Mouse (Mus musculus) midbrain, embryonic 14.5 days (tissue): Measurements from ENCODE around the gene BC030499. TPM values are rescaled to one million over a fixed set of nuclear protein-coding genes. Genes with fewer than 3 reads are reported as not detected.

Experiments used
- ATAC-seq: fragments of 200-750 bp; cut with Nextera tagmentation; 2 replicates; pipeline ENCODE4 v1.8.0; 2017; ENCODE audit warnings: moderate number of reproducible peaks, moderate library complexity; ENCODE audit not compliant: low FRiP score, low TSS enrichment
- DNase-seq: peaks from one replicate; pipeline ENCODE4 v3.0.0-alpha.2; 2015
- H3K27ac ChIP-seq: fragments of 300-500 bp; sonication (generic); replicated peaks from 2 replicates; pipeline ENCODE4 v1.5.1; 2014; ENCODE audit warnings: mild to moderate bottlenecking, low read depth, low read length, moderate library complexity
- H3K27me3 ChIP-seq: fragments of 300-500 bp; sonication (generic); 2 replicates; pipeline ENCODE4 v1.6.1; 2014; ENCODE audit warnings: low read length, control low read depth, mixed read lengths; ENCODE audit not compliant: control insufficient read depth, insufficient read depth
- H3K36me3 ChIP-seq: fragments of 300-500 bp; sonication (generic); 2 replicates; pipeline ENCODE4 v1.6.1; 2014; ENCODE audit warnings: low read length, control low read depth; ENCODE audit not compliant: control insufficient read depth, insufficient read depth
- H3K4me1 ChIP-seq: fragments of 300-500 bp; sonication (generic); 2 replicates; pipeline ENCODE4 v1.6.1; 2014; ENCODE audit warnings: mild to moderate bottlenecking, antibody characterized with exemption, low read length, control low read depth; ENCODE audit not compliant: control insufficient read depth, insufficient read depth
- H3K4me2 ChIP-seq: fragments of 300-500 bp; sonication (generic); 2 replicates; pipeline ENCODE4 v1.6.1; 2014; ENCODE audit warnings: mild to moderate bottlenecking, low read length, moderate library complexity
- H3K4me3 ChIP-seq: fragments of 300-500 bp; sonication (generic); replicated peaks from 2 replicates; pipeline ENCODE4 v1.5.1; 2014; ENCODE audit warnings: low read depth, low read length
- H3K9ac ChIP-seq: fragments of 300-500 bp; sonication (generic); replicated peaks from 2 replicates; pipeline ENCODE4 v1.6.1; 2014; ENCODE audit warnings: mild to moderate bottlenecking, low read length, moderate library complexity
- H3K9me3 ChIP-seq: fragments of 300-500 bp; sonication (generic); 2 replicates; pipeline ENCODE4 v1.6.1; 2016; ENCODE audit warnings: low read length, control low read depth, mixed read lengths; ENCODE audit not compliant: control insufficient read depth
- WGBS: fragments of 180-500 bp; shearing (Covaris S2); extraction: QIAGEN DNeasy Blood & Tissue Kit; methylation state at CpG from one replicate; pipeline ENCODE4 v1.1.7; 2014; 5-methylcytosine and 5-hydroxymethylcytosine counted together
- polyA plus RNA-seq: library from polyadenylated mRNA; unstranded; fragments of >200 nt; fragmentation: Nextera tagmentation; extraction: Ambion mirVana; gene quantifications from 2 replicates; pipeline ENCODE4 v1.2.1, GENCODE M21; 2014

The BC030499 gene
- polyA plus RNA-seq, 1 experiment from 2014 or later: 0.34 TPM

DNA sequence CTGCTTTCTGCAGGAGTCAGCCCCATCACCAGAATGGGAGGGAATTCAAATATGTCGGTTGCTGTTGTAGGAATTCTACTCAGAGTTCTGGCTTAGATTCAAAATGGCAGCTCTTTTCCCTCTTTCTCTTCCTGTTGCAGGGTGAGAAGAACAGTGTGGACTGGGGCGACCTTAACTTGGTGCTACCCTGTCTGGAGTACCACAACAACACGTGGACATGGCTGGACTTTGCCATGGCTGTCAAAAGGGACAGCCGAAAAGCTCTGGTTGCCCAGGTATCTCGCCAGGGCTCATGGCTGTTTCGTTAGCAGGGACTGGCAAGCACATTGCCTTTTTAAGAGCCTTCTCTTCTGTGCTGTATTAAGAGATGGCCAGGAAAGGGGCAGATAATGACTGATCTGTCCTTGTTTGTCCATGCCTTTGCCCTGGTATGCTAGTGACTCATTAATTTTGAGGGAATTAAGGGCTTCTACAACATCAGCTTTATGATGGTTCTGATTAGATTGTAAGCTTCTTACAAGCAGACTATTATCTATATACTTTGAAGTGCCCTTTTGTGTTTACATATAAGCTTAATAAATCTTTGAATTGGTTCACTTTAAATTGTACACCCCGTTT is 1.4 kb upstream of the BC030499 start:
- H3K4me2 ChIP-seq: no peak overlapping the region
- no peak overlapping the region for H3K4me3 ChIP-seq
- no peaks in the 10 kb centered on the region for H3K9me3 ChIP-seq
- H3K9ac ChIP-seq: no peak overlapping the region
- H3K27ac ChIP-seq: no peak overlapping the region
- H3K36me3 ChIP-seq: peaks cover 80% of the 10 kb centered on the region
- no peaks in the 10 kb centered on the region for H3K4me1 ChIP-seq
- no peak for ATAC-seq
- WGBS: 95% methylated on average over 7 of the region's 7 CpGs
- H3K27me3 ChIP-seq: no peaks in the 10 kb centered on the region
- no peak for DNase-seq

DNA sequence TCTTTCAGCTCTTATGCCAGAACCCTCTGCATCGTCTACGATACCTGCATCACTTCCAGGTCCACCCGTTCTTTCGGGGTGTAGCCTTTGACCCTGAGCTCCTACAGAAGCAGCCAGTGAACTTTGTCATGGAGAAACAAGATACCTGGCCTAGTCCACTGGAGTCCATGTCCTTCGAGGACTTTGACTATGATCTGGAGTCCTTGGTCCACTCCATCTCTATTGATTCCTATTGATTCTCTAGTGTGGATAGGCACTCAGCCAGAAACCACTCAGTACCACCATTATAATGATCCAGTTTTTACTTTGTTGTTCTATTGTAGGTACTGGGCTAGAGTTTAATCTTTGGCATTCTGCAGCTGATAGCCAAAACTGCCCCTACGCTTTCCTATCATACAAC is 3.9 kb downstream of the BC030499 start:
- Histone ChIP-seq H3K27ac (no peak overlapping the region), H3K9me3 (no peaks in the 10 kb centered on the region), H3K36me3 (peaks cover 32% of the 10 kb centered on the region), H3K27me3 (no peaks in the 10 kb centered on the region), H3K9ac (no peak overlapping the region), H3K4me2 (no peak overlapping the region), H3K4me3 (no peak overlapping the region), H3K4me1 (no peaks in the 10 kb centered on the region)
- no peak for ATAC-seq
- 97% methylated on average over 6 of the region's 6 CpGs for WGBS
- no peak for DNase-seq

DNA sequence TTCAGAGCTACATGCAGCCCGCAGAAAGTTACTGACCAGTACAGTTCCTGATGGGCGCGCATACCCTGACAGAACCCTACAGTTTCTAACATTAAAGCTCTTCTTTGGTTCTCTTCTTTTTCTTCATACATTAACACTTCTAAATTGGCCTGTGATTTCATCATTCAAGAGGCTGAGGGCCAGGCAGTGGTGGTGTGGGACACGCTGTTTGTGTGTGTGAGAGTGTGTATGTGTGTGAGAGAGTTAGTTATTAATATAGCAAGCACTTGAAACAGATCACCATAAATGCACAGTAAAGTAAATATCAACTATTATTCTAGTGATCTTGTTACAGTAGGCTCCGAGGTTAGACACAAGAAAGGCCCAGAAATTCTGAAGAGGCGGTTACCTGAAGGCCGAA is 10.3 kb downstream of the BC030499 start:
- no peaks in the 10 kb centered on the region for H3K9me3 ChIP-seq
- H3K36me3 ChIP-seq: peaks cover 2% of the 10 kb centered on the region; the same call in 1 of the 2 replicates
- H3K27me3 ChIP-seq: no peaks in the 10 kb centered on the region
- peak overlapping the region; percentile 48 for H3K9ac ChIP-seq
- WGBS: 67% methylated on average over 7 of the region's 7 CpGs
- DNase-seq: no peak
- H3K27ac ChIP-seq: peak overlapping the region; percentile 49; the same call in 1 of the 2 replicates
- H3K4me1 ChIP-seq: peaks cover 6% of the 10 kb centered on the region
- H3K4me3 ChIP-seq: peak overlapping the region; percentile 54
- peak overlapping the region; percentile 98 for H3K4me2 ChIP-seq
- no peak; the same call in 1 of the 2 replicates for ATAC-seq

DNA sequence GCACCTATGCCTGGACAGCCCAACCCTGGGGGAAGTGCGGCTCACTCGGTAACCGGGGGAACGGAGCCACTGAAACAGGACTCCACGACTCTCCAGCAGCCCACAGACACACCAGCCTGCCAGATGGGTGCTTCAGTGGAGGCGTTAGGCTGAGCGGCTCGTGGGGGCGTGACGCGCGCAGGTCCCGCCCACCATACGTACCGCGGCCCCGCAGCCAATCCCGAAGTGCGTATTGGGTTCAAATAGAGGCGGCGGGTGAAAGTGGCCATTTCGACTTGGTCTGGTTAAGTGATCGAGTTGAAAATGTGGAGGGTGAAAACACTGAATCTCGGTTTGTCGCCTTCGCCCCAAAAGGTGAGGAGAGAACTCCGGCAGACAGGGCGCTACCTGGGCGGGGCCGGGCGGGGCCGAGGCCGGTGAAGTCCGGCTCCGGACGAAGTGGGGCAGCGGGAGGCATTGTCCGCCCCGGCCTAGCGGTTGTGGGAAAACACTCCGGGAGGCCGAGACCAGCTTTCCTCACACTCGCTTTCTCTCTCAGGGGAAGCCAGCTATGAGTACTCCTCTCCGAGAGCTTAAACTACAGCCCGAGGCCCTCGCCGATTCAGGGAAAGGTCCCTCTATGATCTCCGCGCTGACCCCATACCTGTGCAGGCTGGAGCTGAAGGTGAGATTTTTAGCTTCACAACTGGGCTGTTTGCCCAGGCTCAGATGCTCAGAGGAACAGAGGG is 10.9 kb downstream of the BC030499 start, which contains the start of gene Spag5:
Spag5 (plus strand) TSS at position 173 of the 728 bp plus-strand sequence.
- peak within 1 kb of the TSS; percentile 48 for H3K9ac ChIP-seq
- H3K4me3 ChIP-seq: peak within 1 kb of the TSS; percentile 54
- ATAC-seq: peak; percentile 94
- peaks cover 6% of the 10 kb centered on the region for H3K4me1 ChIP-seq
- H3K27me3 ChIP-seq: no peaks in the 10 kb centered on the region
- H3K9me3 ChIP-seq: no peaks in the 10 kb centered on the region
- peak within 1 kb of the TSS; percentile 49; the same call in 1 of the 2 replicates for H3K27ac ChIP-seq
- WGBS: under 1% methylated on average over 49 of the region's 49 CpGs
- peak; percentile 95 for DNase-seq
- peak within 1 kb of the TSS; percentile 98 for H3K4me2 ChIP-seq
- H3K36me3 ChIP-seq: peaks cover 2% of the 10 kb centered on the region; the same call in 1 of the 2 replicates

DNA sequence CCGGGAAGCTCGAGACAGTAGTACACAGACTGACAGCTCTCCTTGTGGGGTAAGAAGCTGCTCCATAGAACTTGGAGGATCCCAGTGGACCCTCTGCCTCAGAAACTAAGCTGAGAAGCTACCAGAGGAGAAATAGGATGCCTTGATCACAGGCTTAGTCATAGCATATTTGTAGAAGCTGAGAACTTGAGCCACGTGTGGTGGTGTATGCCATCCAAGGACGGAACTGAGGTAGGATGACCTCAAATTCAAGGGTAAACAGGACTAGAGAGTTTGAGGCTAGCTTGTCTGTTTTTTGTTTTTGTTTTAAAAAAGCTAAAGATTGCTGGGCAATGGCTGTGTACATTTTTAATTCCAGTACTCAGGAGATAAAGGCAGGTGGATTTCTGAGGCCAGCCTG is 14.6 kb downstream of the BC030499 start:
- Histone ChIP-seq H3K27ac (no peak overlapping the region), H3K4me1 (peaks cover 6% of the 10 kb centered on the region), H3K9ac (no peak overlapping the region), H3K9me3 (no peaks in the 10 kb centered on the region), H3K4me2 (no peak overlapping the region), H3K4me3 (no peak overlapping the region), H3K36me3 (peaks cover 2% of the 10 kb centered on the region; the same call in 1 of the 2 replicates), H3K27me3 (no peaks in the 10 kb centered on the region)
- ATAC-seq (no peak), DNase-seq (no peak)
- WGBS: 96% methylated on average over 4 of the region's 4 CpGs

DNA sequence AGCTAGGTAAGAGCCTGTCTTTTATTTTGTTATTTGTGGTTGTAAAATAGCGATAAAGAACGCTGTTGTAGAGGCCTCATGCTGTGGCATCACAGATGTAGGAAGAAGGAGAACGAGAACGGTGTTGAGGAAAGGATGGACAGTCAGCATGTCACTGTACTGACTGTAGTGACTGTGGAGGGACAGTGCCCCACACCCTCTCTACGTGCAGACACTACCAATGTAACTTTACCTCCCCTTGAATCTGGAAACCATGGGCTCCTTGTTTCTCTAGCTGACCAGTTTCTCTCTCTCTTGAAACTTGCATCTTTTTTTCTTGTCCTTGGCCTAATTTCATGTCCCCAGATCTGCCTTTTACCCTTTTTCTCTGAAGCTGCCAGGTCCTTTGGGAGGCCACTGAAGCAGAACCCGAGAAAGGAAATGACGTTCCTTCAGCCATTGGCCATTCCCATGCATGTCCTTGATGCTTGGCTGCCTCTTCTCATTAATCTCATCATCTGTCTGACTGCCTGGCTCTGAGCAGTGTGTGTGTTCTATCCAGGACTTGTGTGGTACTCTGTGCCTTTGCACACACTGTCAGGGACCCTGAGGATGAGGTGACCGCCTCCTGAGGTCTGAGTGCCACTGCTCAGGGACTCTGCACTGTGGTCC is 20.3 kb downstream of the BC030499 start:
- WGBS: 77% methylated on average over 8 of the region's 8 CpGs
- Histone ChIP-seq H3K27ac (no peak overlapping the region), H3K9ac (no peak overlapping the region), H3K4me3 (no peak overlapping the region), H3K4me2 (no peak overlapping the region), H3K9me3 (no peaks in the 10 kb centered on the region), H3K27me3 (no peaks in the 10 kb centered on the region), H3K36me3 (0 out of 2 replicates have a peak, but pooled peaks cover 8% of the 10 kb centered on the region), H3K4me1 (no peaks in the 10 kb centered on the region)
- DNase-seq (no peak), ATAC-seq (no peak)

DNA sequence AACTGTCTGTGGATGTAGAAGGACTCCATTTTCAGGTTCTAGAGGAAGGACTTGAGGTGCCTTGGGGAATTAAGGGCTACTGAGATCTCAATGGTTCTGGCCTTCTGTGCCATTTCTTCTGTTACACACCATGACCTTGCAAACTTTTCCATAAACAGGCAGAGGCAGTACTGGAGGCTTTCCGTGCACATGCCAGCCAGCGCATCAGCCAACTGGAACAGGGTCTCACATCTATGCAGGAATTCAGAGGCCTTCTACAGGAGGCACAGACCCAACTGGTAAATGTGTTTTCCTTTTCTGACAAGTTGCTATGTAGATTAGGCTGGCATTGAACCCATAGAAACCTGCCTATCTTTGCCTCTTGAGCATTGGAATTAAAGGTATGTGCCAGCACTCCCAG is 23.0 kb downstream of the BC030499 start:
- H3K36me3 ChIP-seq: 0 out of 2 replicates have a peak, but pooled peaks cover 8% of the 10 kb centered on the region
- H3K27me3 ChIP-seq: no peaks in the 10 kb centered on the region
- ATAC-seq (no peak), DNase-seq (no peak)
- H3K4me3 ChIP-seq: no peak overlapping the region
- no peak overlapping the region for H3K4me2 ChIP-seq
- no peak overlapping the region for H3K27ac ChIP-seq
- no peaks in the 10 kb centered on the region for H3K4me1 ChIP-seq
- H3K9ac ChIP-seq: no peak overlapping the region
- no peaks in the 10 kb centered on the region for H3K9me3 ChIP-seq
- WGBS: 95% methylated on average over 2 of the region's 2 CpGs

DNA sequence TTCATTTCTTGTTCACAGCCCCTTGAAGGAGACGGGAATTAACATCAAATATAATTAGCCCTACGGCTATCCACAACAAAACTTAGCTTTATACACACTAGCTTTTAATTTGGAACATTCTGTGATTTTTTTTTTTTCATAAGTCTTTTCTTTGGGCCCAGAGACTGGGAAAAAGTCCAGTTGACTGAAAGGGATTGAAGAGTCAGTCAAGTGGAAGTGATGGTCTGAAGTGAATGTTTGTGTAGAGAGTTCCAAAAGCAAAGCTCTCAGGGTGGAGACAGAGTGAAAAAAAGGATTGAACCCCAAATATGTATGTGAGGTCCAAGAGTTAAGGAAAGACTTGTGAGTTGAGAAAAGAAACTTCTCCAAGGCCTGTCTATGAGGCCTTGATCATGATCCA is 27.8 kb downstream of the BC030499 start:
- H3K27me3 ChIP-seq: no peaks in the 10 kb centered on the region
- H3K27ac ChIP-seq: no peak overlapping the region
- H3K4me2 ChIP-seq: no peak overlapping the region
- peaks cover 14% of the 10 kb centered on the region; the same call in 1 of the 2 replicates for H3K36me3 ChIP-seq
- no peak overlapping the region for H3K4me3 ChIP-seq
- no peak overlapping the region for H3K9ac ChIP-seq
- 0 out of 2 replicates have a peak, but pooled peaks cover 6% of the 10 kb centered on the region for H3K4me1 ChIP-seq
- 91% methylated on average over 2 of the region's 2 CpGs for WGBS
- ATAC-seq (no peak), DNase-seq (no peak)
- no peaks in the 10 kb centered on the region for H3K9me3 ChIP-seq
